Mouse (Mus musculus): ENCODE measurements around the gene Sdhaf1.
A peak's percentile ranks its signal among the peaks of the same experiment; 100 is the strongest.

Gene Sdhaf1

GRCm38 (mm10) chr7:30325364-30325763 is 1.7 kb upstream of the Sdhaf1 start:
- DNase-seq (ENCODE audit: low spot score in 2 of 2) = no peak

- DNase-seq (ENCODE audit: low spot score in 2 of 2) = no peak
These were observed 727 bp upstream of the Sdhaf1 start for GRCm38 (mm10) chr7:30324300-30324944.

GRCm38 (mm10) chr7:30322865-30323264 is 830 bp downstream of the Sdhaf1 start:
- no peak for DNase-seq (ENCODE audit: low spot score in 2 of 2)

GRCm38 (mm10) chr7:30322285-30322667 is 1.4 kb downstream of the Sdhaf1 start:
- DNase-seq (ENCODE audit: low spot score in 2 of 2) = peak; percentile 99

DNA sequence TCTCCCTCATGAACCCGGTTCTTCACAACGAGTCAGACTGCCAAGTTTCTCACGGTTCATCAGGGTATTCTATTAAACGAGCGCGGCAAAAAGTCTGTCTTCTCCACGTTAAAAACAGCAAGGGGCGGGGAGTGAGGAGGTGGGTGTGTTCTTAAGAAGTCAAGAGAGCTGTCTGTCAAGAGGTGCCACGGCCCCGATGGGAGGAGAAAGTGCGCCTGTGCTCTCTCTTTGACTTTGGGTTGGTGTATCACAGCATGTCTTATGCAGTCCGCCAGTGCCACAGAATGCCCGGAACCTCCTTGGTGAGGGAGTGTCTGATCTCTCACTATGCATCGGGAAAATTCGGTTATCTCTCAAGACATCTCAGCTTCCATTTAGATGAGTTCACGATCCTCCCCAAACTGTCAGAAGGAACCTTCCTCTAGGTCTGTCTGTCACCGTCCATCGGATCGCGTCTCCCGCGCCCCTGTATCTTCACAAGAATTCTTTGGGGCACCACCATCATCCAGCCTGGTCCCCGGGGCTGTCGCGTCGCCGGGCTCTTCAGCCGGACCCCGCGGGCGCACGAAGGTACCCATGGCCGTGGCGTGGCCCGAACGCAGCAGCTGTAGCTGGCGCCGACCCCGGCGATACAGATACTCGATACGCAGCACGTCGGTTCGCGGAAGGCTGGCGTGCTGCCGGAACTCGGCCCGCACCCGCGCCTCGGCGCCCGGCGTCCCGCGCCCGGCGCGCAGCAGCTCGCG is 2.0 kb downstream of the Sdhaf1 start, which contains the start of gene E130208F15Rik:
E130208F15Rik (plus strand) TSS at position 202 of the 746 bp plus-strand sequence.
- DNase-seq (ENCODE audit: low spot score in 2 of 2) = peak; percentile 78 to 83

GRCm38 (mm10) chr7:30320946-30321345 is 2.7 kb downstream of the Sdhaf1 start:
- DNase-seq (ENCODE audit: low spot score in 2 of 2) = no peak

DNA sequence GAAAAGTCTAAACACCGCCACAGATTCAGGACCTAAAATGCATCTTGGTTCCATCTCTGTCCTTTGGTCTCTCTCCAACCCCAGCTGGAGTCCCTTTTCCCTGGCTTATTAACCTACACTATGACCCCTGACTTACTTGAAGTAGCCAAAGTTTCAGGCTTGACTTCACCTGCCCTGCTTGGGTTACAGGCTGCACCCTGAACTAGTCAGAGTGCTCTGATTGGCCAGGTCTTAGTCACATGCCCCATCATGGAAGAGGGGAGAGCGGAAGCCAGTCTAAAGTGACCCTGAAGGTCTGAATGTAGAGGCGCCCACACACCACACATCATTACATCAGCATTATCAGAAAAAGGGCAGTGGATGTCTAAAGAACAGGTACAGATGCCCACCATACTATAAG is 5.6 kb downstream of the Sdhaf1 start:
- no peak for DNase-seq (ENCODE audit: low spot score in 2 of 2)

DNA sequence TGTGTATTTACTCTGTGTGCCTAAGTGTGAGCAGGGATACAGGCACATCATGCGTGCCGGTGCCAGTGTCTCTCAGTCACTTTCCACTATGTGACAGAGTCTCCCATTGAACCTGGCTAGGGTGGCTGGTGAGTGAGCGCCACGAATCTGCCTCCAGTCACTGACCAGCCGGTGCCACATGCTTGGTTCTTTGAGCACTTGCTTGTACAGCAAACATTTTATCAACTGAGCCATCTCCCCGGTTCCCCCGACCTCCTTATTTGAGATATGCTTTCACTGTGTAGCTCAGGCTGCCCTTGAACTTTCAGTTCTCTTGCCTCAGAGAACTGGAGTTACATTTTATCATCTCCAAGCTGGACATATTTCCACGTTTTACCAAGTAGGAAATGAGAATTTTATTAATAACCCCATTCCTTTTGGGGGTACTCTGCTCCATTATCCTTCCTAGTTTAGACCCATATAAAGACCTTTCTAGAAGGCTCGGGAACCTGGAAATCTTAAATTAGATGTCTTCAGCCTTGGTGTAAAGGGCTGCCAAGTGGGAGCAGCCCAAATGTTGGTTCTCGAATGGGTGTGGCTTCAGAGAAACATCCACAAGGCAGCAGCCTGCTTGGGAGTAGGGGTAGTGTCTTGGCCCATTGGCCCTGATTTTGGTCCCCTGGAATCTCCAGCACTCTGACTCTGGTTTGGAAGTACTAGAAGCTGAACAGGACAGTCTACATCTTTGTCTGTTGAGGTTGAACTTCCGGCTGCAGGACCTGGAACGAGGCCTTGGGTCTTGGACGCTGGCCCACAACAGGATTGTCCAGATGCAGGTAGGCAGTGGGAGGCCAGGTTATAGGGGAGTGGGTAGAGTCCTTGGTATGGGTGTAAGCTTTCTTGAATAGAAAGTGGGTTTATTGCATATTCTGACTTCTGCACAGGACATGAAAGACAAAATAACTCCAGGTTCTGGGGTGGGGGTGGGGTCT is 7.9 kb downstream of the Sdhaf1 start:
- no peak for DNase-seq (ENCODE audit: low spot score in 2 of 2)

GRCm38 (mm10) chr7:30314721-30315155 is 9.0 kb downstream of the Sdhaf1 start, which contains the start of gene Syne4:
TSS of gene Syne4 (plus strand) at chr7:30314807.
- no peak for DNase-seq (ENCODE audit: low spot score in 2 of 2)

GRCm38 (mm10) chr7:30313666-30314320 is 9.9 kb downstream of the Sdhaf1 start:
- DNase-seq (ENCODE audit: low spot score in 2 of 2) = no peak

GRCm38 (mm10) chr7:30310136-30310535 is 13.6 kb downstream of the Sdhaf1 start:
- no peak for DNase-seq (ENCODE audit: low spot score in 2 of 2)

GRCm38 (mm10) chr7:30309395-30310129 is 14.1 kb downstream of the Sdhaf1 start:
- DNase-seq (ENCODE audit: low spot score in 2 of 2) = no peak

- peak; percentile 97 to 99 for DNase-seq (ENCODE audit: low spot score in 2 of 2)
These were observed 15.4 kb downstream of the Sdhaf1 start, which contains the start of gene Alkbh6 for GRCm38 (mm10) chr7:30308076-30309005. TSS of gene Alkbh6 (plus strand) at chr7:30308717.

GRCm38 (mm10) chr7:30306083-30306779 is 17.5 kb downstream of the Sdhaf1 start:
- no peak for DNase-seq (ENCODE audit: low spot score in 2 of 2)

DNA sequence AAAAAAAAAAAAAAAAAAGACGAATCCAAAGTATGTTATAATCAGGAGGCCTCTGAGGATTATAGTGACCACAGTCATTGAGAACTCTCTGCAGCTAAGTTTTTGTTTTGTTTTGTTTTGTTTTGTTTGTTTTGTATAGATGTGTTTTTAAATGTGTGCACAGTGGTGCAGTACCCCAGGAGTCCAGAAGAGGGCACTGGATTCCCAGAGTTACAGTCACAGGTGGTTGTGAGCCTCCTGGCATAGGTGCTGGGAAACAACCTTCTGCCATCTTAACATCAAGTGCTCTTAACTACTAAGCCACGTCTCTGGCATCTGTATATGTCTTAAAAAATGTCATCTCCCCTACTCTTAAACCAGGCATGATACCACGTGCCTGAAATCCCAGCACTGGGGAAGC is 22.8 kb downstream of the Sdhaf1 start:
- DNase-seq (ENCODE audit: low spot score in 2 of 2) = no peak

- no peak for DNase-seq (ENCODE audit: low spot score in 2 of 2)
These were observed 26.4 kb downstream of the Sdhaf1 start for GRCm38 (mm10) chr7:30297266-30297665.

DNA sequence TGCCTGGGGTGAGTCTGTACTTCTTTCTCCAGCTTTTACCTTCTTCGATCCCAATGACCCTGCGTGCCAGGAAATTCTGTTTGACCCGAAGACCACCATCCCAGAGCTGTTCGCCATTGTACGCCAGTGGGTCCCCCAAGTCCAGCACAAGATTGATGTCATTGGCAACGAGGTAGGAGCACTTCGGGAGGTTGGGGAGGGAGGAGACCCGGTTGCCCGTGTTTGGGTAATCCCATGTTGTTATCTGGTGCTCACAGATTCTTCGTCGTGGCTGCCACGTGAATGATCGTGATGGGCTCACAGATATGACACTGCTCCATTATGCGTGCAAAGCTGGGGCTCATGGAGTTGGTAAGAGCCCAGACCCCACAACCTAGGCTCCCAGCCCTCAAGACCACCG is 26.9 kb downstream of the Sdhaf1 start:
- DNase-seq (ENCODE audit: low spot score in 2 of 2) = no peak

GRCm38 (mm10) chr7:30295103-30295502 is 28.6 kb downstream of the Sdhaf1 start:
- no peak for DNase-seq (ENCODE audit: low spot score in 2 of 2)

DNA sequence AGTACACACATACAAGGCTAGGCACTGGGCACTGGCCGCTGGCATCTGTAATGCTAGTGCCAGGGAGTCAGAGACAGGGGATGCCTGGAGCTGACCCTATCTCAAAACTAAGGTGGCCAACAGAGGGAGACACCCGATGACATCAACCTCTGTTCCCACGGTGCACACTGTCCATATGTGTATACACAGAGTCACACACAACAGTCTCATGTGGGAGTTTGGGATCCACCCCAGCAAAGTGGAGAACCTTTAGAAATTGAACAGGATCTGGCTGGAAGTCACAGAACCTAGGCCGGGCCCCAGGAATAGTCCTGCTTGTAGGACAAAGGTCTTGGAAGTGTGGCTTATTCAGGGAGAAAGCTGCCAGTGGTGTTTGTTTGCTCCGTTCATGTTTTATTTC is 29.4 kb downstream of the Sdhaf1 start:
- DNase-seq (ENCODE audit: low spot score in 2 of 2) = no peak
